Mouse (Mus musculus): Measurements from ENCODE around the gene Nme8.

The Nme8 gene

DNA sequence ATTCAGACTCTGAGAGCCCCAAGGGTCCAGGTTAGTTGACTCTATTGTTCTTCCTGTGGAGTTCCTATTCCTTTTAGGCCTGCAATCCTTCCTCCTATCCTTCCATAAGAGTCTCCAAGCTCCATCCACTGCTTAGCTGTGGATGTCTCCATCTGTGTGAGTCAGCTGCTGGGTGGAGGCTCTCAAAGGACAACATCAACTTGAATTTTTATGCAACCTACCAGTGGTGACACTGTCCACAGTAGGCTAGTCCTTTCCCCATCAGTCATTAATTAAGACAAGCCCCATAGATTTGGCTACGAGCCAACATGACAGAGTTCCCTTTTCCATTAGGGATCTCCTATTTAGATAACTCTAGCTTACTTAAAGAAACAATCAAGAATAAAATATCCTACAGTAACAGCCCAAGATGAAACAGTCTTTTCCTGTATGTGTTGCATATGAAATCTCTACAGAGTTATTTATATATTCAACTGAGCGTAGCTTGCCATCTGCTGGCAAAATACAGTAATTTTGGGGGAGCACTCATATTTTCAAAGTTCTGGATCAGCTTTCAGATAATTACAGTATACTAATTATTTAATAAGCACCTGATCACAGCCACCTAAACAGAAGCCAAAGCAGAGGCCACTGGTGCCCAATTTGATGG is 57.3 kb downstream of the Nme8 start:
- no peak for DNase-seq

GRCm38 (mm10) chr13:19636131-19636530 is 61.5 kb downstream of the Nme8 start:
- peak; percentile 5 for DNase-seq

DNA sequence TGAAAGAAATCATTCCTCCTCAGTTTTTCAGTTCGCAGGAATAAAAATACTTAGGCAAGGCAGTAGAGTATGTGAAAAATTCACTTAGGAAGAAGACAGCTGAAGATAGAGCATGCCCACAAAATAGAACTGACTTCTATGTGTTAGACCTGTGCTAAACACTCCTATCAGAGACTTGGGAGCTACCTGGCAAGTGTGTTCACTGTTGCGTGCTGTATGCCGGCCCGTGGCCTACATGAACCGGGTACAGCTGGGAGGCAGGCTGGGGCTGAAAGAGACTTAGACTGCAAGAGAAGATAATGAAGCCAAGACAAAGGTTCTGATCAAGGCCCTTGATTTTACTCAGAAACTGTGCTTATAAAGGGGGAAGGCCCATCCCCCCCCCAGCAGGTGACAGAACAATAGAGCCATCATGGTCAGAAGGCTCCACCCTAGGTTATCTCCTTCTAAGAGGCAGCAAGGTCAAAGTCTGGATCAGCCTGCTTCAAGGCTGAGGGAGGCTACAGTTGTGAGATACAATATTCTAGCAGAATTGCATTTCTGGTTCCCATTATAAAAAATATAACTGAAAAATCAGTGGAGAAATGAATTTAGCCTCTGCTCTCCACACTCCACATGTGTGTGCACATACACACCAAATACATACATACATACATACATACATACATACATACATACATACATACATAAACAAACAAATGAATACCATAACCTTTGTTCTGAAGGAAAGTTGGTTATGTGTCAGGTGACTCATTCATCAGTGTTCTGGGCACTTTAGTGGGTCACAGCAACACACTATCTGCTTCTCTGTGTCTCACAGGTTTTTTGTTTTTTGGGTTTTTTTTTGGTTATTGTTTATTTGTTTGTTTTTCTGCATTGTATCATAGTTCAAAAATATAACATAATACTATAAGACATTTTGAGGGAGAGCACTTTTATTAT is 66.6 kb downstream of the Nme8 start:
- no peak for DNase-seq

GRCm38 (mm10) chr13:19626473-19626872 is 71.1 kb downstream of the Nme8 start:
- DNase-seq = no peak

- DNase-seq = no peak
Measured at GRCm38 (mm10) chr13:19624632-19625320, 72.8 kb downstream of the Nme8 start.

- no peak for DNase-seq
Measured at GRCm38 (mm10) chr13:19623228-19623905, 74.2 kb downstream of the Nme8 start.

DNA sequence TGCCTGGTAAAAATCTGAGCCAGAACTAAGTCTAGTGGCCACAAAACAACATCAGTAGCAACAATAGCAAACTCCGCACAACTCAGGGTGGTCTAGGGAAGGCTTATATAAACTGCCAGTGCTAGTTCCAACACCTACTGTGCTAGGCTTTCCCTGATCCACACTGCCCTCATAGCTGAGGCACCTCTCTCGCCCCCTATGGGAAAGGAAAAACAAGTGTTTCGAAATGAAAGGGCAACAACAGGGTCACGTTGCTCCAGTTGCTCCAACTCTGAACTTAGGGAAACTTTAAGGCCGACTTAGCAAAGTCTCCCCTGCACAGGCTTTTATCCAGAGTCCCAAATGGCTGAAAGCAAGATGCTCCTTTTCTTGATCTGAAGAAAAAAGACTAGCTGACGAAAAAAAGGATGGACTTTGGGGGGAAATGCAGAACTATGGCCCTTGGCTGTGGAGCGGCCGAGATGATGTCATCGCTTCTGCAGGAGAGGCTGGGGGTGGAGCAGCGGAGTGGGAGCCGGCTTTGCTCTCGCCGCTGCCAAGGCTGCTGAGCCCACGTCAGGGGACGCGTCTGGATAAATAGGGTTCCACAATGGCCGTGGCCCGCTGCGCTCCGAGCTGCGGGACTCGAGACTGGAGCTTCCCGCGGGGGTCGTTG is 74.9 kb downstream of the Nme8 start, which contains the start of gene Sfrp4:
TSS of gene Sfrp4 (plus strand) at position 532 of the 655 bp plus-strand sequence.
- DNase-seq = peak; percentile 36

- peak; percentile 57 for DNase-seq
Measured at GRCm38 (mm10) chr13:19619216-19619927, 78.2 kb downstream of the Nme8 start, which contains the start of gene Epdr1. Epdr1 (minus strand) TSS chr13:19619927.

DNA sequence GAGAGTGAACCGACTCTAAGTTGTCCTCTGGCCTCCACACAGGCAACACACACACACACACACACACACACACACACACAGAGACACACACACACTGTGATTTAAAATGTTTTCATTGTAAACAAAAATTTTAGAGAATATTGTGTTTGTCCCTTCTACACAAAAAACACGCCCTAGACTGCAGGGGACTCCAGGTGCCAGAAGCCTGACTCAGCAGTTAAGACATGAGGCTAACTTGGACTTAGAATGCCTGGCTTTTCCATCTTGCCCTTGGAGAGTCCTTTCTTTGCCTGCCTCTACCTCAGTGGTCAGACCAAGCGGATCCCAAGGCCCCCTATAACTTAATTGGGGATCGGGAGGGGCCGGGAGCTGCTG is 78.8 kb downstream of the Nme8 start:
- DNase-seq = no peak

DNA sequence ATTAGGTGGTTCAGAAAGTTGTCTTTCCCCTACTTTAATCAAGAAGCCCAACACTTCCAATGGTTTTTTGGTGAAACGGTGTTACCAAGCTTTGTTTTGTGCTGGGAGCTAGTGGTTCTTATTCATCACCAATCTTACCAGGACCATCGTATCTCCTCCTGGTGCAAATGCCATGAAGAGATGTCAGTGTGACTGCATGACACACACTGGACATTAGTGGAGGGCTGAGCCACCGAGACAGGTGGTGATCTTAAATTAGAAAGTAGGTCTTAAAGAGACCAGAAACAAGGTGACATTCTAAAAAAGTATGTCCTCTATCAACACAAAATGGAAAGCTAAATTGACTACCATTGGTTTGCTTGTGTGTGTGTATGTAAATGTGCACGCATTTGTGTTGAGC is 79.5 kb downstream of the Nme8 start:
- no peak for DNase-seq

GRCm38 (mm10) chr13:19614311-19614710 is 83.3 kb downstream of the Nme8 start:
- DNase-seq = no peak

DNA sequence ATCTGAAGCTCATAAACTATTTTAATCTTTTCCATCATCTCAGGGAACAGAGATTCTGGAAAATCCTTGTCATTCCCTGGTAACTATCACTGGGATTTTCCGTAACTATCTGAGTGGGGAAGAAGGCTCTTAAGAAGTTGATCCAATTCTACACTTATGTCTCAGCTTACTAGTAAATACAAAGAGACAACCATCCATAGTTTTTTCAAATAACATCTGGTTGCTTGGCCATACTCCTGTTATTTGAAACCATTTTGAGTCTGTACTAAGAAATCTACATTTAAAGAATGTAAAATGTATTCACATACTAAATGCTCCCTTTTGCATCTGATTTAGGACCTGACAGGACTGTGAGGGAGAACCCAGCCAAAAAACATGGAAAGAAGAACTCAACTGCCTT is 84.2 kb downstream of the Nme8 start:
- DNase-seq = no peak

DNA sequence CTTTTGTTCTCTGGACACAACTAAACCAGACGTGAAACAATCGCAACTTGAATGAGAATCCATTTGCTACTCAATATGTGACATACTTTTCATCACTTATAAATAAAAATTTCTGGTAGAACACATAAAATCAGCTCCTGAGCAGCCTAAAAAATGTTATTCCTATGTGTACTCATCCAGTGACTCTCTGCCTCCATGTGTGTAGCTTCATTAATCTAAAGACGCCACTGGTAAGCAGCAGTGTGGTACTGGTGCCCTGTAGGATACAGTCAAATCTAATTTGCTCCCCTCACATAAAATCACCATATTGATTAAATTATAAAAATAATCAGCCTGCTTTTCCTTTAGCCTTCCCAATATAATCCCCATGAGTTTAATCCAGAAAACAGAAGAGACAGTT is 84.6 kb downstream of the Nme8 start:
- no peak for DNase-seq

DNA sequence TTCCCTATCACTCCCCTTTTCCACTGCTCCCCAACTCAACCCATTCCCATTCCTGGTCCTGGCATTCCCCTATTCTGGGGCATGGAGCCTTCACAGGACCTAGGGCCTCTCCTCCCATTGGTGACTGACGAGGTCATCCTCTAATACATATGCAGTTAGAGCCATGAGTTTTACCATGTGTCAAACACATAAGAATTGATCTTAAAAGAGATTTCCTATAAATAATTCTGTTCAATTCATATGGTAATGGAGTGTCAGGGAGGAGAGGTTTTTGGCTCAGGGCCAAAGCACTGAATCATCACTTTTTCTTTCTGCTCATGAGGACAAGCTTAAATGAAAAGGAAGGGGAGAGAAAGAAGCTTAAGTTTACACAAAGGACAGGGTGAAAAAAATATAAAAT is 85.2 kb downstream of the Nme8 start:
- DNase-seq = no peak

DNA sequence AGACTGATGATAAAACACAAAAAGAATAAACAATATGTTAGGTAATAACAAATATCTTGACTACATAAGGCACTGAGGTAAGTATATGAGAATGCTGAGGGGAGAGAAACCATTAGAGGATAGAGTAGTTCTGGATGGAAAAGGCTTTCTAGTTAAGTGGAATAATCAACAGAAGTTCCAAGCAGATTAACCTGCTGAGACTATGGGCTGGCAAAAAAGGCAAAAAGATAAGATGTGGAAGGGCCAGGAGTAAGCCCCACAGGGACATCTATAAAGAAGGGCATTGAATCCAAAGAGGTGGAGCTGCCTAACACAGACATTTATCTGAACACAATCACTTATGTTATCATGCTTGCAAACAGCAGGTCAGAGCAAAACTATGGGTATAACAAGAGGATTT is 89.5 kb downstream of the Nme8 start:
- DNase-seq = no peak

- no peak for DNase-seq
Measured at GRCm38 (mm10) chr13:19604916-19605315, 92.7 kb downstream of the Nme8 start.

DNA sequence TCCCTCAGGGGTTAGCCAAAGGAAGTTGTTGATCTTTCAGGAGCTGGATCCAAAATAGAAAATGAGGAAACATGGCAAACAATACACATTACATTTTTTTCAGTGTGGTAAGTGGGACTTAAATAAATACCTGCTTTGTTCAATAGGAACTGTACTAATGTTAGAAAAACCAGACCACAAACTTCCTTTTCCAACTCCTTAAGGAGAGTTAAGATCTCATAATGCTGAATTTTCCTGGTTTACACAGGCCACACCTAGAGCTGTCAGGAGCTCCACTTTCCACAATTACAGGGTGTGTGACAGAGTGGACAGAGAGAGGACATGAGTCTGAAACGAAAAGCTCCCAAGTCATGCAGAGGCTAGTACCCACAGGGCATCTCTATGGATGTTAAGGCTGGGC is 93.9 kb downstream of the Nme8 start:
- DNase-seq = no peak

- no peak for DNase-seq
Measured at GRCm38 (mm10) chr13:19602531-19602930, 95.1 kb downstream of the Nme8 start.

- DNase-seq = no peak
Measured at GRCm38 (mm10) chr13:19599242-19599641, 98.4 kb downstream of the Nme8 start.

GRCm38 (mm10) chr13:19595141-19595540 is 102.5 kb downstream of the Nme8 start:
- DNase-seq = no peak

Data from lung, postnatal 14 days (tissue).